Mouse (Mus musculus): ENCODE data around the gene Abhd14b.
"Not testable (repeated sequence)": the region's sequence is repeated elsewhere in the genome, so short reads cannot be mapped to it uniquely, and the experiment has no call there.

Gene Abhd14b

GRCm38 (mm10) chr9:106476002-106476923, 29.0 kb downstream of the Abhd14b start:
- peak; percentile 77 for DNase-seq (ENCODE audit: low read depth, low spot score)

GRCm38 (mm10) chr9:106476924-106477484, 29.7 kb downstream of the Abhd14b start, which contains the start of gene Parp3:
TSS of gene Parp3 (minus strand) at chr9:106476949.
- DNase-seq (ENCODE audit: low read depth, low spot score) = peak; percentile 100

- DNase-seq (ENCODE audit: low read depth, low spot score) = no peak
Measured at GRCm38 (mm10) chr9:106477649-106478048, 30.4 kb downstream of the Abhd14b start.

GRCm38 (mm10) chr9:106478101-106478500, 30.8 kb downstream of the Abhd14b start:
- no peak for DNase-seq (ENCODE audit: low read depth, low spot score)

- DNase-seq (ENCODE audit: low read depth, low spot score) = no peak
Measured at GRCm38 (mm10) chr9:106480541-106480940, 33.3 kb downstream of the Abhd14b start.

GRCm38 (mm10) chr9:106481075-106481474, 33.8 kb downstream of the Abhd14b start:
- no peak for DNase-seq (ENCODE audit: low read depth, low spot score)

- DNase-seq (ENCODE audit: low read depth, low spot score) = no peak
Measured at GRCm38 (mm10) chr9:106481676-106482075, 34.4 kb downstream of the Abhd14b start.

GRCm38 (mm10) chr9:106482578-106483115, 35.4 kb downstream of the Abhd14b start:
- no peak for DNase-seq (ENCODE audit: low read depth, low spot score)

- no peak for DNase-seq (ENCODE audit: low read depth, low spot score)
Measured at GRCm38 (mm10) chr9:106483136-106483535, 35.9 kb downstream of the Abhd14b start.

GRCm38 (mm10) chr9:106483606-106484005, 36.3 kb downstream of the Abhd14b start:
- no peak for DNase-seq (ENCODE audit: low read depth, low spot score)

GRCm38 (mm10) chr9:106485076-106485475, 37.8 kb downstream of the Abhd14b start:
- no peak for DNase-seq (ENCODE audit: low read depth, low spot score)

- not testable (repeated sequence) for DNase-seq (ENCODE audit: low read depth, low spot score)
Measured at GRCm38 (mm10) chr9:106487602-106488001, 40.3 kb downstream of the Abhd14b start.

GRCm38 (mm10) chr9:106499667-106500066, 52.4 kb downstream of the Abhd14b start, which contains the start of gene Iqcf1:
TSS of gene Iqcf1 (plus strand) at chr9:106499967.
- no peak for DNase-seq (ENCODE audit: low read depth, low spot score)

- no peak for DNase-seq (ENCODE audit: low read depth, low spot score)
Measured at GRCm38 (mm10) chr9:106501846-106502245, 54.6 kb downstream of the Abhd14b start.

Measured in brain, adult 2 months (tissue).